Mouse (Mus musculus) liver, embryonic 14.5 days (tissue): ENCODE data around the gene Cnksr3.

Experiments
- CTCF ChIP-seq: IDR thresholded peaks from 2 replicates; pipeline ENCODE4 v1.5.1; 2016; ENCODE audit warnings: antibody characterized with exemption, low read depth, control low read depth
- EP300 ChIP-seq: IDR thresholded peaks from 2 replicates; pipeline ENCODE4 v1.6.1; 2016; ENCODE audit warnings: antibody characterized with exemption, low read depth

DNA sequence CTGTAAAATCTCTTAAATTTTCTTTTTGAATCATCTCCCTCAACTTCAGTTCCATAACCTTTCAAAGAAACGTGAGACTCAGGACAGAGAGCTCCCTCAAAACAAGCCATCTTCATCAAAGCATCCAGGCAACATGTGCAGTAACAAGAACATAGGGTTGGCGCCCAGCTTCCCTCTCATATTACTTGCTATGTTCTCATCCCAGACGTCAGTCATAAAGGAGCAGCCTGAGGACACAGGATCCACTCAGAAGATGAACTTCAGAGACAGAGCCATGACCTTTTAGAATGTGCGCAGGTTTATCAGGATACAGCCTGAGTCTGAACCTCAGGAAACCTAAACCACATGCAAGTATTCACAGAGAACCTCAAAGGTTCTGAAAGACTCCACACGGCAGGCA lies 97.2 kb downstream of the Cnksr3 start:
- TF ChIP-seq CTCF (no peak), EP300 (no peak)
